8 mouse cellular contexts compared by ENCODE assay signal in genomic region chr4:102493342-102494128, GRCm38 (mm10).
DNase-seq lines count a peak whose midpoint lies in the region; ATAC-seq lines count a peak whose summit lies in the region.

No protein-coding gene starts in this region.

- H3K9me3 ChIP-seq in hindbrain, embryonic 11.5 days (ENCODE audit: control insufficient read depth, low read length) = no peaks in the 10 kb centered on the region
- no peaks in the 10 kb centered on the region for H3K9me3 ChIP-seq in hindbrain, embryonic 10.5 days
- H3K9me3 ChIP-seq in forebrain, embryonic 15.5 days = no peaks in the 10 kb centered on the region
- H3K9me3 ChIP-seq in midbrain, embryonic 16.5 days (replicated peaks; ENCODE audit: control insufficient read depth, low read length, poor library complexity, severe bottlenecking) = no peaks in the 10 kb centered on the region

- H3K4me2 ChIP-seq in hindbrain, embryonic 11.5 days (replicated peaks; ENCODE audit: low read depth, low read length) = no peak overlapping the region
- H3K4me2 ChIP-seq in forebrain, embryonic 15.5 days (replicated peaks) = no peak overlapping the region
- no peak overlapping the region for H3K4me2 ChIP-seq in midbrain, embryonic 16.5 days (ENCODE audit: low read length)

- no peaks in the 10 kb centered on the region for H3K36me3 ChIP-seq in hindbrain, embryonic 11.5 days (ENCODE audit: control insufficient read depth, insufficient read depth, low read length)
- no peaks in the 10 kb centered on the region for H3K36me3 ChIP-seq in hindbrain, embryonic 10.5 days
- no peaks in the 10 kb centered on the region for H3K36me3 ChIP-seq in forebrain, embryonic 15.5 days
- no peaks in the 10 kb centered on the region for H3K36me3 ChIP-seq in midbrain, embryonic 16.5 days (ENCODE audit: control insufficient read depth, insufficient read depth, low read length)

- H3K4me3 ChIP-seq in hindbrain, embryonic 11.5 days (ENCODE audit: low read depth, low read length) = no peak overlapping the region
- no peak overlapping the region for H3K4me3 ChIP-seq in hindbrain, embryonic 10.5 days
- no peak overlapping the region for H3K4me3 ChIP-seq in forebrain, embryonic 15.5 days
- H3K4me3 ChIP-seq in midbrain, embryonic 16.5 days (ENCODE audit: low read depth, low read length) = no peak overlapping the region

- DNase-seq in hindbrain, embryonic 11.5 days (ENCODE audit: low spot score) = peak; percentile 77
- no peak for DNase-seq in hindbrain, embryonic 10.5 days (ENCODE audit: low spot score)
- DNase-seq in 416B (ENCODE audit: low read depth) (peak; percentile 81), MN1 (ENCODE audit: low spot score) (peak; percentile 54)
- DNase-seq in layer of hippocampus, adult 9-11 months = no peak
- DNase-seq in urinary bladder, postnatal 4 days (ENCODE audit: low spot score in 2 of 2) = no peak

- ATAC-seq in hindbrain, embryonic 11.5 days (ENCODE audit: low FRiP score) = peak; percentile 64; the same call in 1 of the 2 replicates
- ATAC-seq in forebrain, embryonic 15.5 days (replicated peaks) = peak; percentile 42
- peak; percentile 47 for ATAC-seq in midbrain, embryonic 16.5 days

- H3K27ac ChIP-seq in hindbrain, embryonic 11.5 days (ENCODE audit: low read depth, low read length) = no peak overlapping the region
- no peak overlapping the region for H3K27ac ChIP-seq in hindbrain, embryonic 10.5 days
- H3K27ac ChIP-seq in forebrain, embryonic 15.5 days (replicated peaks) = no peak overlapping the region
- H3K27ac ChIP-seq in midbrain, embryonic 16.5 days (ENCODE audit: low read length) = no peak overlapping the region

- no peak overlapping the region for H3K9ac ChIP-seq in hindbrain, embryonic 11.5 days (ENCODE audit: low read depth, low read length)
- H3K9ac ChIP-seq in forebrain, embryonic 15.5 days (replicated peaks) = no peak overlapping the region
- no peak overlapping the region for H3K9ac ChIP-seq in midbrain, embryonic 16.5 days (ENCODE audit: low read depth, low read length)

- H3K27me3 ChIP-seq in hindbrain, embryonic 11.5 days (ENCODE audit: control insufficient read depth, insufficient read depth, low read length) = no peaks in the 10 kb centered on the region
- no peaks in the 10 kb centered on the region for H3K27me3 ChIP-seq in hindbrain, embryonic 10.5 days (ENCODE audit: insufficient read depth, poor library complexity, severe bottlenecking)
- H3K27me3 ChIP-seq in forebrain, embryonic 15.5 days = no peaks in the 10 kb centered on the region
- no peaks in the 10 kb centered on the region; the same call in 1 of the 2 replicates for H3K27me3 ChIP-seq in midbrain, embryonic 16.5 days (ENCODE audit: control insufficient read depth, insufficient read depth, low read depth, low read length)

- 60% methylated on average over 4 of the region's 4 CpGs for WGBS in hindbrain, embryonic 11.5 days
- WGBS in hindbrain, embryonic 10.5 days = 72% methylated on average over 4 of the region's 4 CpGs
- 50% methylated on average over 4 of the region's 4 CpGs for WGBS in forebrain, embryonic 15.5 days
- WGBS in midbrain, embryonic 16.5 days = 62% methylated on average over 4 of the region's 4 CpGs

- no peaks in the 10 kb centered on the region for H3K4me1 ChIP-seq in hindbrain, embryonic 11.5 days (replicated peaks; ENCODE audit: control insufficient read depth, insufficient read depth, low read length)
- H3K4me1 ChIP-seq in hindbrain, embryonic 10.5 days (replicated peaks) = peaks cover 6% of the 10 kb centered on the region
- peaks cover 25% of the 10 kb centered on the region for H3K4me1 ChIP-seq in forebrain, embryonic 15.5 days
- peaks cover 3% of the 10 kb centered on the region; the same call in 1 of the 2 replicates for H3K4me1 ChIP-seq in midbrain, embryonic 16.5 days (ENCODE audit: control insufficient read depth, insufficient read depth, low read length)

Comparison
In these comparisons a context has a peak if more than half of its experiments do, and no peak if none do; other contexts are left out.
1. DNase-seq: peak in hindbrain, embryonic 11.5 days (single experiment), 416B (single experiment) and MN1 (single experiment); none in hindbrain, embryonic 10.5 days (single experiment), layer of hippocampus, adult 9-11 months (single experiment) and urinary bladder, postnatal 4 days (0 of 2).
2. Peak in every context shown above with its lines, with median percentiles within 50 percentile points of each other: ATAC-seq.